21 mouse cellular contexts compared by ENCODE assay signal in the genomic region with DNA sequence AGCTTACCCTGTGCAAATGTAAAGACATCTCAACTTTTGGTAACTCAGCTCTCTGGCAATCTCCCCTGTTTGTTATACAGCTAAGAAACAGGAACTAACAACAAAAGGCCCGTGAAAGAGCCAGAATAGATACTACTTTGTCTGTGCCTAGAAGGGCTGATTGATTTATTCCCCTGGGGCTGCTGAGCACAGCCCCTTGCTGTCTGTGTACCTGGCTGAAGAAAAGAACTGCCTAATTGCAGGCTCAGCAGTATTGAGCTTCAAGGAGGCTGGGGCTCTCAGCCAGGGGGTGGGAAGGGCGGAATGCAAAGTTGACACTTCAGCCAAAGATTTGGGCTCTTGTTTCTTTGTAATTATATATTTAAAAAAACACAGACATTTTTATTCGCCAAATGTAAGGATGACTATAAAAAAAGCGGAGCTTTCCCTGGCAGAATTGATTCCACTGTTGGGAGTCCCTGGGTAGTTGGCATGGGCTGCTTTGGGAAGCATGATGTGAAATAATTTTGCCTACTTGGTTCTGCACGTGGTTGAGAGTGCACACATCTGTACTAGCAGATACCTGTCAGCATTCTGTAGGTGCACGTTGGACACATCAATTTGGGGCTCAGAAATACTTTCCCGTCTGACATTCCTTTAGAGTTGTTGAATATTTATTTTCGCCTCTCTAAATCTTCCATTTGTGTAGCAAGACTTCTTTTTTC. TPM values are rescaled to one million over a fixed set of nuclear protein-coding genes. Genes with fewer than 3 reads are reported as not detected.
DNase-seq lines count a peak whose midpoint lies in the region; ATAC-seq lines count a peak whose summit lies in the region.
"Had no signal": no experiment of that assay in that cellular context is flagged by ENCODE, and none has a peak within 500 bp of the region (broad histone marks: within the 10 kb centered on the region; RNA-seq: fewer than 3 reads in every experiment).

No protein-coding gene starts in this region.

- no peaks in the 10 kb centered on the region for H3K36me3 ChIP-seq in forebrain, embryonic 12.5 days (replicated peaks)
- no peaks in the 10 kb centered on the region for H3K36me3 ChIP-seq in forebrain, embryonic 10.5 days (replicated peaks)
- H3K36me3 ChIP-seq in neural tube, embryonic 13.5 days = no peaks in the 10 kb centered on the region
- no peaks in the 10 kb centered on the region for H3K36me3 ChIP-seq in neural tube, embryonic 15.5 days
- H3K36me3 ChIP-seq in forebrain, embryonic 15.5 days = no peaks in the 10 kb centered on the region
- H3K36me3 ChIP-seq: limb, embryonic 15.5 days; liver, embryonic 15.5 days had no signal

- DNase-seq in forebrain, embryonic 10.5 days (ENCODE audit: extremely low spot score, low spot score) = no peak
- DNase-seq in layer of hippocampus, adult 9-11 months = no peak
- DNase-seq in frontal cortex, postnatal 36 days (ENCODE audit: low spot score in 2 of 2) = no peak
- DNase-seq in thymus, adult 18-20 months = no peak
- DNase-seq: adrenal gland, postnatal 36 days; cerebellum, adult 2 months; gastrocnemius, postnatal 10 days; heart, adult 18-20 months; kidney, adult 18-20 months; kidney, postnatal 10 days; spleen, adult 18-20 months had no signal

- no peak overlapping the region for H3K4me3 ChIP-seq in forebrain, embryonic 12.5 days (replicated peaks)
- H3K4me3 ChIP-seq in forebrain, embryonic 10.5 days = no peak overlapping the region
- no peak overlapping the region for H3K4me3 ChIP-seq in neural tube, embryonic 13.5 days
- no peak overlapping the region for H3K4me3 ChIP-seq in neural tube, embryonic 15.5 days (replicated peaks)
- no peak overlapping the region for H3K4me3 ChIP-seq in forebrain, embryonic 15.5 days
- H3K4me3 ChIP-seq: heart, embryonic 13.5 days; layer of hippocampus, adult 2 months; limb, embryonic 15.5 days; liver, embryonic 15.5 days had no signal

- WGBS in forebrain, embryonic 12.5 days = 55% methylated on average over 8 of the region's 8 CpGs
- 62% methylated on average over 8 of the region's 8 CpGs for WGBS in forebrain, embryonic 10.5 days
- WGBS in neural tube, embryonic 13.5 days = 54% methylated on average over 8 of the region's 8 CpGs
- 53% methylated on average over 8 of the region's 8 CpGs for WGBS in neural tube, embryonic 15.5 days
- WGBS in forebrain, embryonic 15.5 days = 38% methylated on average over 8 of the region's 8 CpGs

- peaks cover 11% of the 10 kb centered on the region; the same call in 1 of the 2 replicates for H3K4me1 ChIP-seq in forebrain, embryonic 12.5 days
- peaks cover 28% of the 10 kb centered on the region for H3K4me1 ChIP-seq in forebrain, embryonic 10.5 days
- peaks cover 9% of the 10 kb centered on the region for H3K4me1 ChIP-seq in neural tube, embryonic 13.5 days (replicated peaks)
- H3K4me1 ChIP-seq in neural tube, embryonic 15.5 days = peaks cover 5% of the 10 kb centered on the region
- H3K4me1 ChIP-seq in forebrain, embryonic 15.5 days = peaks cover 15% of the 10 kb centered on the region
- H3K4me1 ChIP-seq: limb, embryonic 15.5 days; liver, embryonic 15.5 days had no signal

- no peaks in the 10 kb centered on the region for H3K27me3 ChIP-seq in forebrain, embryonic 12.5 days
- H3K27me3 ChIP-seq in forebrain, embryonic 10.5 days (ENCODE audit: poor library complexity, severe bottlenecking) = no peaks in the 10 kb centered on the region
- H3K27me3 ChIP-seq in neural tube, embryonic 13.5 days = no peaks in the 10 kb centered on the region
- no peaks in the 10 kb centered on the region for H3K27me3 ChIP-seq in neural tube, embryonic 15.5 days (replicated peaks)
- no peaks in the 10 kb centered on the region for H3K27me3 ChIP-seq in forebrain, embryonic 15.5 days
- H3K27me3 ChIP-seq: heart, embryonic 13.5 days; limb, embryonic 15.5 days; liver, embryonic 15.5 days had no signal

- H3K9me3 ChIP-seq in forebrain, embryonic 12.5 days = no peaks in the 10 kb centered on the region
- H3K9me3 ChIP-seq in forebrain, embryonic 10.5 days = no peaks in the 10 kb centered on the region
- H3K9me3 ChIP-seq in neural tube, embryonic 13.5 days = no peaks in the 10 kb centered on the region
- no peaks in the 10 kb centered on the region for H3K9me3 ChIP-seq in neural tube, embryonic 15.5 days (replicated peaks)
- H3K9me3 ChIP-seq in forebrain, embryonic 15.5 days = no peaks in the 10 kb centered on the region
- H3K9me3 ChIP-seq: heart, embryonic 13.5 days; limb, embryonic 15.5 days; liver, embryonic 15.5 days had no signal

- H3K9ac ChIP-seq in forebrain, embryonic 12.5 days = no peak overlapping the region
- H3K9ac ChIP-seq in neural tube, embryonic 13.5 days = no peak overlapping the region
- H3K9ac ChIP-seq in neural tube, embryonic 15.5 days (replicated peaks) = no peak overlapping the region
- no peak overlapping the region for H3K9ac ChIP-seq in forebrain, embryonic 15.5 days (replicated peaks)
- H3K9ac ChIP-seq: heart, embryonic 13.5 days; limb, embryonic 15.5 days; liver, embryonic 15.5 days had no signal

- ATAC-seq in forebrain, embryonic 12.5 days (ENCODE audit: low FRiP score) = peak; percentile 46; the same call in 1 of the 2 replicates
- ATAC-seq in neural tube, embryonic 13.5 days (ENCODE audit: low read depth) = 0 out of 2 replicates have a peak, but pooled peaks have one; percentile 43
- no peak for ATAC-seq in neural tube, embryonic 15.5 days (ENCODE audit: low FRiP score)
- ATAC-seq in forebrain, embryonic 15.5 days (replicated peaks) = peak; percentile 55
- ATAC-seq: hindbrain, postnatal 0 days had no signal

- H3K4me2 ChIP-seq in forebrain, embryonic 12.5 days = no peak overlapping the region
- no peak overlapping the region for H3K4me2 ChIP-seq in neural tube, embryonic 13.5 days
- no peak overlapping the region for H3K4me2 ChIP-seq in neural tube, embryonic 15.5 days
- no peak overlapping the region for H3K4me2 ChIP-seq in forebrain, embryonic 15.5 days (replicated peaks)
- H3K4me2 ChIP-seq: heart, embryonic 13.5 days; limb, embryonic 15.5 days; liver, embryonic 15.5 days had no signal

- no peak overlapping the region for H3K27ac ChIP-seq in forebrain, embryonic 12.5 days
- H3K27ac ChIP-seq in forebrain, embryonic 10.5 days = no peak overlapping the region
- no peak overlapping the region for H3K27ac ChIP-seq in neural tube, embryonic 13.5 days (replicated peaks)
- no peak overlapping the region for H3K27ac ChIP-seq in neural tube, embryonic 15.5 days (replicated peaks)
- H3K27ac ChIP-seq in forebrain, embryonic 15.5 days (replicated peaks) = no peak overlapping the region; the same call in 1 of the 2 replicates
- H3K27ac ChIP-seq: heart, embryonic 13.5 days; hindbrain, postnatal 0 days; layer of hippocampus, adult 2 months; limb, embryonic 15.5 days; liver, embryonic 15.5 days; macrophage had no signal

RNA-seq across cellular contexts. Expression of a gene that starts 31.5 kb away (rescaled TPM):
- polyA plus RNA-seq in forebrain, embryonic 12.5 days (2016; fragmentation: Nextera tagmentation; extraction: Ambion mirVana) = 8.5 and 10.8 TPM in 2 replicates
- 8.3 and 9.8 TPM in 2 replicates for polyA plus RNA-seq in forebrain, embryonic 10.5 days (2016; fragmentation: Nextera tagmentation; extraction: Ambion mirVana)
- 2.3 and 3.3 TPM in 2 replicates for polyA plus RNA-seq in neural tube, embryonic 13.5 days (2015; fragmentation: Nextera tagmentation; extraction: Ambion mirVana)
- 5.3 and 8.0 TPM in 2 replicates for polyA plus RNA-seq in neural tube, embryonic 15.5 days (2015; fragmentation: Nextera tagmentation; extraction: Ambion mirVana)
- 4.4 and 5.1 TPM in 2 replicates for polyA plus RNA-seq in forebrain, embryonic 15.5 days (2015; fragmentation: Nextera tagmentation; extraction: Ambion mirVana)
- polyA plus RNA-seq: macrophage had no signal
